Mouse (Mus musculus) spleen, postnatal 4 days (tissue): ENCODE results near the gene Cdc42bpb.
A peak's percentile ranks its signal among the peaks of the same experiment; 100 is the strongest.

ENCODE experiments used
- DNase-seq, 2 experiments: peaks; one replicate each; pipeline ENCODE4 v3.0.0; 2022; ENCODE audit warnings: low spot score in 2 of 2

The Cdc42bpb gene

GRCm38 (mm10) chr12:111386642-111387120 lies 9.2 kb upstream of the Cdc42bpb start:
- no peak for DNase-seq

GRCm38 (mm10) chr12:111385883-111386641 lies 8.5 kb upstream of the Cdc42bpb start:
- no peak for DNase-seq

GRCm38 (mm10) chr12:111378812-111379211 lies 1.3 kb upstream of the Cdc42bpb start:
- no peak for DNase-seq

GRCm38 (mm10) chr12:111377986-111378490 lies 520 bp upstream of the Cdc42bpb start:
- DNase-seq: no peak

GRCm38 (mm10) chr12:111376826-111377331 lies 639 bp downstream of the Cdc42bpb start:
- DNase-seq: peak in 1 of 2 experiments; percentile 22

GRCm38 (mm10) chr12:111376053-111376452 lies 1.5 kb downstream of the Cdc42bpb start:
- DNase-seq: no peak

- no peak for DNase-seq
Observed at GRCm38 (mm10) chr12:111375559-111375958, 2.0 kb downstream of the Cdc42bpb start.

- no peak for DNase-seq
Observed at GRCm38 (mm10) chr12:111374727-111375126, 2.8 kb downstream of the Cdc42bpb start.

GRCm38 (mm10) chr12:111373411-111373810 lies 4.1 kb downstream of the Cdc42bpb start:
- DNase-seq: no peak

GRCm38 (mm10) chr12:111371905-111372304 lies 5.6 kb downstream of the Cdc42bpb start:
- no peak for DNase-seq

- peak in 1 of 2 experiments; percentile 30 for DNase-seq
Observed at GRCm38 (mm10) chr12:111370249-111370648, 7.3 kb downstream of the Cdc42bpb start.

- DNase-seq: no peak
Observed at GRCm38 (mm10) chr12:111367065-111367464, 10.5 kb downstream of the Cdc42bpb start.

- no peak for DNase-seq
Observed at GRCm38 (mm10) chr12:111364234-111364633, 13.3 kb downstream of the Cdc42bpb start.

GRCm38 (mm10) chr12:111361319-111362098 lies 16.0 kb downstream of the Cdc42bpb start:
- DNase-seq: no peak

GRCm38 (mm10) chr12:111360671-111361070 lies 16.8 kb downstream of the Cdc42bpb start:
- no peak for DNase-seq

- DNase-seq: no peak
Observed at GRCm38 (mm10) chr12:111356216-111356615, 21.3 kb downstream of the Cdc42bpb start.

GRCm38 (mm10) chr12:111354142-111354541 lies 23.4 kb downstream of the Cdc42bpb start:
- DNase-seq: no peak

GRCm38 (mm10) chr12:111353439-111353915 lies 24.0 kb downstream of the Cdc42bpb start:
- DNase-seq: no peak

- no peak for DNase-seq
Observed at GRCm38 (mm10) chr12:111353008-111353407, 24.5 kb downstream of the Cdc42bpb start.

GRCm38 (mm10) chr12:111352520-111352919 lies 25.0 kb downstream of the Cdc42bpb start:
- no peak for DNase-seq

- DNase-seq: no peak
Observed at GRCm38 (mm10) chr12:111349540-111350231, 27.8 kb downstream of the Cdc42bpb start.

- no peak for DNase-seq
Observed at GRCm38 (mm10) chr12:111343956-111344355, 33.6 kb downstream of the Cdc42bpb start.
